27 mouse cellular contexts compared by ENCODE assay signal in genomic region chr10:8199026-8199756, GRCm38 (mm10).
DNase-seq lines count a peak whose midpoint lies in the region; ATAC-seq lines count a peak whose summit lies in the region.
"Had no signal": no experiment of that assay in that cellular context is flagged by ENCODE, and none has a peak within 500 bp of the region (broad histone marks: within the 10 kb centered on the region; RNA-seq: fewer than 3 reads in every experiment).

No protein-coding gene starts in this region.

- H3K4me1 ChIP-seq in forebrain, embryonic 16.5 days (replicated peaks; ENCODE audit: control insufficient read depth, insufficient read depth, low read length): no peaks in the 10 kb centered on the region
- no peaks in the 10 kb centered on the region for H3K4me1 ChIP-seq in forebrain, embryonic 12.5 days
- H3K4me1 ChIP-seq in hindbrain, embryonic 16.5 days (ENCODE audit: control insufficient read depth, insufficient read depth, low read depth, low read length): no peaks in the 10 kb centered on the region
- H3K4me1 ChIP-seq in hindbrain, embryonic 12.5 days: peaks cover 5% of the 10 kb centered on the region; the same call in 1 of the 2 replicates
- H3K4me1 ChIP-seq: heart, embryonic 15.5 days; neural tube, embryonic 12.5 days had no signal

- peak; percentile 14 for DNase-seq in right cerebral cortex, postnatal 14 days
- DNase-seq in right cerebral cortex, postnatal 25 days: no peak
- no peak for DNase-seq in thymus, postnatal 10 days (ENCODE audit: low spot score in 2 of 2)
- no peak for DNase-seq in lung, postnatal 4 days
- DNase-seq: adrenal gland, postnatal 14 days; gastrocnemius, postnatal 14 days; kidney, adult 18-20 months; kidney, postnatal 25 days; liver; lung, postnatal 14 days; thymus, postnatal 25 days had no signal

- no peak overlapping the region for H3K27ac ChIP-seq in forebrain, embryonic 16.5 days (ENCODE audit: low read length)
- no peak overlapping the region for H3K27ac ChIP-seq in forebrain, embryonic 12.5 days
- H3K27ac ChIP-seq in hindbrain, embryonic 16.5 days (ENCODE audit: low read depth, low read length): no peak overlapping the region
- H3K27ac ChIP-seq in hindbrain, embryonic 12.5 days: no peak overlapping the region
- H3K27ac ChIP-seq: heart, embryonic 10.5 days; heart, embryonic 15.5 days; kidney, embryonic 15.5 days; liver, embryonic 14.5 days; midbrain, embryonic 12.5 days; neural tube, embryonic 12.5 days; stomach, embryonic 15.5 days had no signal

- 94% methylated on average over 9 of the region's 9 CpGs for WGBS in forebrain, embryonic 16.5 days
- 91% methylated on average over 9 of the region's 9 CpGs for WGBS in forebrain, embryonic 12.5 days
- WGBS in hindbrain, embryonic 16.5 days: 93% methylated on average over 9 of the region's 9 CpGs
- 94% methylated on average over 9 of the region's 9 CpGs for WGBS in hindbrain, embryonic 12.5 days

- H3K9ac ChIP-seq in forebrain, embryonic 16.5 days (replicated peaks; ENCODE audit: low read depth, low read length): no peak overlapping the region
- H3K9ac ChIP-seq in forebrain, embryonic 12.5 days: no peak overlapping the region
- no peak overlapping the region for H3K9ac ChIP-seq in hindbrain, embryonic 16.5 days (ENCODE audit: low read depth, low read length)
- no peak overlapping the region for H3K9ac ChIP-seq in hindbrain, embryonic 12.5 days
- H3K9ac ChIP-seq: heart, embryonic 15.5 days; kidney, embryonic 15.5 days; liver, embryonic 14.5 days; lung, embryonic 14.5 days; midbrain, embryonic 12.5 days; neural tube, embryonic 12.5 days; stomach, embryonic 15.5 days had no signal

- no peak overlapping the region for H3K4me3 ChIP-seq in forebrain, embryonic 16.5 days (replicated peaks; ENCODE audit: low read length)
- H3K4me3 ChIP-seq in forebrain, embryonic 12.5 days (replicated peaks): no peak overlapping the region
- H3K4me3 ChIP-seq in hindbrain, embryonic 16.5 days (ENCODE audit: low read length): no peak overlapping the region
- no peak overlapping the region for H3K4me3 ChIP-seq in hindbrain, embryonic 12.5 days
- H3K4me3 ChIP-seq: erythroblast, embryonic 14.5 days; heart, embryonic 10.5 days; heart, embryonic 15.5 days; kidney, embryonic 15.5 days; midbrain, embryonic 12.5 days; myocyte; neural tube, embryonic 12.5 days; stomach, embryonic 15.5 days had no signal

- no peaks in the 10 kb centered on the region for H3K9me3 ChIP-seq in forebrain, embryonic 16.5 days (ENCODE audit: control insufficient read depth, low read length)
- H3K9me3 ChIP-seq in forebrain, embryonic 12.5 days: no peaks in the 10 kb centered on the region
- H3K9me3 ChIP-seq in hindbrain, embryonic 16.5 days (ENCODE audit: control insufficient read depth, low read length): no peaks in the 10 kb centered on the region
- no peaks in the 10 kb centered on the region for H3K9me3 ChIP-seq in hindbrain, embryonic 12.5 days (replicated peaks)
- H3K9me3 ChIP-seq: heart, embryonic 10.5 days; heart, embryonic 15.5 days; kidney, embryonic 15.5 days; midbrain, embryonic 12.5 days; neural tube, embryonic 12.5 days; stomach, embryonic 15.5 days had no signal

- H3K36me3 ChIP-seq in forebrain, embryonic 16.5 days (ENCODE audit: control insufficient read depth, insufficient read depth): no peaks in the 10 kb centered on the region
- no peaks in the 10 kb centered on the region for H3K36me3 ChIP-seq in forebrain, embryonic 12.5 days (replicated peaks)
- H3K36me3 ChIP-seq in hindbrain, embryonic 16.5 days (ENCODE audit: control insufficient read depth, insufficient read depth, low read length): no peaks in the 10 kb centered on the region
- H3K36me3 ChIP-seq in hindbrain, embryonic 12.5 days: no peaks in the 10 kb centered on the region
- H3K36me3 ChIP-seq: heart, embryonic 10.5 days; heart, embryonic 15.5 days; kidney, embryonic 15.5 days; midbrain, embryonic 12.5 days; neural tube, embryonic 12.5 days; stomach, embryonic 15.5 days had no signal

- no peaks in the 10 kb centered on the region for H3K27me3 ChIP-seq in forebrain, embryonic 16.5 days (replicated peaks; ENCODE audit: control insufficient read depth, insufficient read depth, low read length)
- H3K27me3 ChIP-seq in forebrain, embryonic 12.5 days: no peaks in the 10 kb centered on the region
- H3K27me3 ChIP-seq in hindbrain, embryonic 16.5 days (replicated peaks; ENCODE audit: control insufficient read depth, insufficient read depth, low read length): no peaks in the 10 kb centered on the region
- H3K27me3 ChIP-seq in hindbrain, embryonic 12.5 days: no peaks in the 10 kb centered on the region
- H3K27me3 ChIP-seq: heart, embryonic 15.5 days; kidney, embryonic 15.5 days; midbrain, embryonic 12.5 days; neural tube, embryonic 12.5 days; Patski; stomach, embryonic 15.5 days had no signal

- ATAC-seq in forebrain, embryonic 16.5 days: peak; percentile 27; the same call in 1 of the 2 replicates
- ATAC-seq in forebrain, embryonic 12.5 days (ENCODE audit: low FRiP score): no peak
- ATAC-seq in hindbrain, embryonic 16.5 days: peak; percentile 74
- no peak for ATAC-seq in hindbrain, embryonic 12.5 days (ENCODE audit: low FRiP score)
- ATAC-seq: inflammation-experienced regulatory T-cells, adult 6 months; Patski had no signal

- no peak overlapping the region for H3K4me2 ChIP-seq in forebrain, embryonic 16.5 days (ENCODE audit: low read length)
- no peak overlapping the region for H3K4me2 ChIP-seq in forebrain, embryonic 12.5 days
- no peak overlapping the region for H3K4me2 ChIP-seq in hindbrain, embryonic 16.5 days (ENCODE audit: low read length)
- H3K4me2 ChIP-seq in hindbrain, embryonic 12.5 days (replicated peaks): no peak overlapping the region
- H3K4me2 ChIP-seq: heart, embryonic 15.5 days; kidney, embryonic 15.5 days; lung, embryonic 14.5 days; midbrain, embryonic 12.5 days; neural tube, embryonic 12.5 days; stomach, embryonic 15.5 days had no signal

Comparison
In these comparisons a context has a peak if more than half of its experiments do, and no peak if none do; other contexts are left out.
1. ATAC-seq: peak in forebrain, embryonic 16.5 days (single experiment) and hindbrain, embryonic 16.5 days (single experiment); none in forebrain, embryonic 12.5 days (single experiment) and hindbrain, embryonic 12.5 days (single experiment).